Mouse (Mus musculus): ENCODE data around the gene Prok1. TPM values are rescaled to one million over a fixed set of nuclear protein-coding genes. Genes with fewer than 3 reads are reported as not detected.

Prok1 gene
- polyA plus RNA-seq, 2 experiments: 0.03 TPM; not detected in 1

DNA sequence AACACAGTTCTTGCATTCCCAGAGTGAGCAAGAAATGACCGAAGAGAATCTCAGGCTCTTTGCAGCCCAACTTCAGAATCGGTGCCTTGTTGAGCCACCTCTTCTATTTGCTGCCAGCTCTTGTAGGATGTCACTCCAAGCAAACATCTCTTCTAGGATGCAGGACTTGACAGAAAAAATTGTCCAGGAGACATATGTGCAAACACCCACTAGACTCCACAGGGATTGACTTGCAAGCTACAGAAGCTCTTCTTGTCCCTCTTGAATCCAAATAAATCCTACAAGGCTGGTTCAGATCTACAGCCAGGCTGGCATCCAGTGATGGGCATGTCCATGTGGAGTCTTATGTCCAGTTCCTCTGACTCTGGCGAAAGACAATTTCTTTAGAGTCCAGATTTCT is 35.1 kb downstream of the Prok1 start:
- H3K4me2 ChIP-seq (ENCODE audit: low read depth): no peak overlapping the region
- 52% methylated on average over 3 of the region's 3 CpGs for WGBS (ENCODE audit: insufficient replicate concordance)
- ATAC-seq (ENCODE audit: insufficient read depth) (no peak), DNase-seq (ENCODE audit: low read depth in 3 of 3, low spot score in 3 of 3) (no peak)
- no peaks in the 10 kb centered on the region for H3K4me1 ChIP-seq (replicated peaks; ENCODE audit: control insufficient read depth in 2 of 2, insufficient read depth in 2 of 2, low read length in 1 of 2)
- no peaks in the 10 kb centered on the region for H3K9me3 ChIP-seq (ENCODE audit: control insufficient read depth, low read length)
- no peak overlapping the region for H3K4me3 ChIP-seq (ENCODE audit: insufficient read depth in 1 of 2, low read depth in 2 of 2, low read length in 2 of 2)
- no peak overlapping the region for H3K9ac ChIP-seq (replicated peaks)
- H3K27ac ChIP-seq: no peak overlapping the region
- TF ChIP-seq CTCF (IDR thresholded peaks at IDR 0.05; ENCODE audit: low read depth) (no peak), EP300 (IDR thresholded peaks at IDR 0.05; ENCODE audit: low read depth) (no peak)
- no peaks in the 10 kb centered on the region for H3K36me3 ChIP-seq (replicated peaks; ENCODE audit: control insufficient read depth, insufficient read depth, low read depth)
- no peaks in the 10 kb centered on the region for H3K27me3 ChIP-seq (ENCODE audit: control insufficient read depth, insufficient read depth, low read length)

DNA sequence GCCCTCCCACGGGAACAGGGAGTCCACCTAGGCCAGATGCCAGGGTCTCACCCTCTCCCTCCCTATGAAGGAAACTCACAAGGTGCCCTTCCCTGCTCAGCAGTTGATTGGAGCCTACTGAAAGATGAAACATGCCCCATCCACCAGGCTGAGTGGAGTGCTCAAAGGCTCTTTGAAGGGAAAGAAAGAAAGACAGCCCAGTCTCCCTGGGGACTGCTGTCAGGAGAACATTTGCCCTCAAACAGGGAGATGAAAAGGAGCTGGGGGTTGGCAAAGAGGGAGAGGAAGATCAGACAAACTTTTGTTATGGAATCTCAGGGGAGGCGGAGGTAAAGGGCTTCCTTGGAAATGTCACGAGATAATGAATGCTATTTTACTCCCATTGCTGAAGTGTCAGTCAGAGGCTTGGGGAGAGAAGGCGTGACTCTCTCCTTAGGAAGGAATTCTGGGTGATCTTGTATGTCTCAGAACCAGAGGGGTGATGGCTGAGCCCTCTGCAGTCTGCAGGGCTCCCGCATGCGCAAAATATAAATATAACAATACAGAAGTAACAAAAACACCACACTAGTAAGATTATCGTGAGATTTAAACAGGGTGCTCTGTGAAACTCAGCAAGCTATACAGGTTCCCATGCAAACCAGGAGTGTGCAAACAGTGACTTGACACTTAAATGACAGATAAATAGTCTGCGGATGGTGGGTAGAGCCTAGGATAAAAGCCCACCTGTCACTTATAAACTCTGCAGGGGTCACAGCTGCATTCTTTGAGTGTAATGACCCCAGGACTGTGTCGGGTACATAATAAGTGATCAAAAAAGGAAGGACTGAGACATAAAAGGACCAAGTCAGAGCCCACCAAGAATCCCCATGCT is 38.0 kb downstream of the Prok1 start:
- Histone ChIP-seq H3K4me1 (replicated peaks; ENCODE audit: control insufficient read depth in 2 of 2, insufficient read depth in 2 of 2, low read length in 1 of 2) (no peaks in the 10 kb centered on the region), H3K9ac (replicated peaks) (no peak overlapping the region), H3K27me3 (ENCODE audit: control insufficient read depth, insufficient read depth, low read length) (no peaks in the 10 kb centered on the region), H3K4me2 (ENCODE audit: low read depth) (no peak overlapping the region), H3K36me3 (replicated peaks; ENCODE audit: control insufficient read depth, insufficient read depth, low read depth) (no peaks in the 10 kb centered on the region), H3K4me3 (ENCODE audit: insufficient read depth in 1 of 2, low read depth in 2 of 2, low read length in 2 of 2) (no peak overlapping the region), H3K27ac (no peak overlapping the region), H3K9me3 (ENCODE audit: control insufficient read depth, low read length) (no peaks in the 10 kb centered on the region)
- DNase-seq (ENCODE audit: low read depth in 3 of 3, low spot score in 3 of 3): no peak
- no peak for ATAC-seq (ENCODE audit: insufficient read depth)
- 44% methylated on average over 9 of the region's 9 CpGs for WGBS (ENCODE audit: insufficient replicate concordance)
- TF ChIP-seq CTCF (IDR thresholded peaks at IDR 0.05; ENCODE audit: low read depth) (no peak), EP300 (IDR thresholded peaks at IDR 0.05; ENCODE audit: low read depth) (no peak)

DNA sequence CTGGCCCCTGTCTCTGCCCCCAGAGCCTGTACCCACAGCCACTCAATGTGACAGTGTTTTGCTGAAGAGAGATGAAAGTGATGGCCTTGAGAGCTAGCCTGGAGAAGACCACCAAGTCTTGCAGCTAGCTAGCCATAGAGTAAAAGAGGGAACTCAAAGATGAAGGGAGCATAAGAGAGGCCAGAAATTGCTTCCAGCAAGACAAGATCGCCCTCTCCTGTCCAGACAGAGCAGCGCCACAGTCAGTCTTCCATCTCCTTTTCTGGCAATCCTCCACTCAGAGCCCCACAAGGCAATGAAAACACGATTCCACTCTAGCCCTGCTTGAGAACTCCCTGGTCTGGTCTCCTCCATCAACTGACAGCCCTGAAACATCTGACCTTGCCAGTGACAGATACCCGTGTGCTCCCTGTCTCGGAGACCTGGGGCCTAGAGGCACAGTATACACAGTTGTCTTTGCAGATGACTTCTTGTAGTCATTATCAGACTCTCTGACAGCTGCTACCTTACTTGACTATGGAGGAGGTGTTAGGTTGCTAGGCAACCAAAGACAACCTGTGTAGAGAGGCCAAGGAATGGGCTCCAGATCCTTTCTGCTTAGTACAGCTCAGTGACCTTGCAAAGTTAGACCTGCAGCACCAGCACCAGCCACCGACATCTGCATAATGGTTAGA is 51.1 kb downstream of the Prok1 start:
- H3K9ac ChIP-seq (replicated peaks): no peak overlapping the region
- no peak overlapping the region for H3K4me2 ChIP-seq (ENCODE audit: low read depth)
- H3K4me1 ChIP-seq (replicated peaks; ENCODE audit: control insufficient read depth in 2 of 2, insufficient read depth in 2 of 2, low read length in 1 of 2): no peaks in the 10 kb centered on the region
- no peak for ATAC-seq (ENCODE audit: insufficient read depth)
- no peak overlapping the region for H3K4me3 ChIP-seq (ENCODE audit: insufficient read depth in 1 of 2, low read depth in 2 of 2, low read length in 2 of 2)
- no peaks in the 10 kb centered on the region for H3K36me3 ChIP-seq (replicated peaks; ENCODE audit: control insufficient read depth, insufficient read depth, low read depth)
- TF ChIP-seq CTCF (IDR thresholded peaks at IDR 0.05; ENCODE audit: low read depth) (peak; percentile 46), EP300 (IDR thresholded peaks at IDR 0.05; ENCODE audit: low read depth) (no peak)
- H3K9me3 ChIP-seq (ENCODE audit: control insufficient read depth, low read length): no peaks in the 10 kb centered on the region
- DNase-seq (ENCODE audit: low read depth in 3 of 3, low spot score in 3 of 3): no peak
- WGBS (ENCODE audit: insufficient replicate concordance): 33% methylated on average over 6 of the region's 6 CpGs
- H3K27ac ChIP-seq: no peak overlapping the region
- no peaks in the 10 kb centered on the region for H3K27me3 ChIP-seq (ENCODE audit: control insufficient read depth, insufficient read depth, low read length)

DNA sequence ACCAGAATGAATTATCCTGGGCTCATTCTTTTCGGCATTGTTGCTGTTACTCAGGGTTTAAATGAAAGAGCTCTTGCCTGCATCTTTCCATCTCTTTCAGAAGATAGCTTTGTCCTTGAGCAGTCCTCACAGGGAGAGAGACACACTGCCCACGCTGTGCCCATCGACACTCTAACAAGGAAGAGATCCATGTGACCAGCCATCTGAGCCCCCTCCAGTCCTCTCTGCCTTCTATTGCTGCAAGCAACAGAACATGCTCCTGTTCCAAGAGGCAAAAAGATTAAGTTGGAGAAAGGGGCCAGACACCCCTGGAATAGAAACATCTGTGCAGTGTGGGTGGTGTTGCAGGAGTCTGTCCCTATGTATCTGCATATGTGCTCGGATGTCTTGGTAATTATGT is 52.5 kb downstream of the Prok1 start:
- H3K9me3 ChIP-seq (ENCODE audit: control insufficient read depth, low read length): no peaks in the 10 kb centered on the region
- no peaks in the 10 kb centered on the region for H3K4me1 ChIP-seq (replicated peaks; ENCODE audit: control insufficient read depth in 2 of 2, insufficient read depth in 2 of 2, low read length in 1 of 2)
- H3K4me3 ChIP-seq (ENCODE audit: insufficient read depth in 1 of 2, low read depth in 2 of 2, low read length in 2 of 2): no peak overlapping the region
- no peak overlapping the region for H3K4me2 ChIP-seq (ENCODE audit: low read depth)
- H3K27me3 ChIP-seq (ENCODE audit: control insufficient read depth, insufficient read depth, low read length): no peaks in the 10 kb centered on the region
- H3K27ac ChIP-seq: no peak overlapping the region
- H3K9ac ChIP-seq (replicated peaks): no peak overlapping the region
- DNase-seq (ENCODE audit: low read depth in 3 of 3, low spot score in 3 of 3) (no peak), ATAC-seq (ENCODE audit: insufficient read depth) (no peak)
- WGBS (ENCODE audit: insufficient replicate concordance): 56% methylated on average over 4 of the region's 4 CpGs
- TF ChIP-seq EP300 (IDR thresholded peaks at IDR 0.05; ENCODE audit: low read depth) (no peak), CTCF (IDR thresholded peaks at IDR 0.05; ENCODE audit: low read depth) (no peak)
- H3K36me3 ChIP-seq (replicated peaks; ENCODE audit: control insufficient read depth, insufficient read depth, low read depth): no peaks in the 10 kb centered on the region

DNA sequence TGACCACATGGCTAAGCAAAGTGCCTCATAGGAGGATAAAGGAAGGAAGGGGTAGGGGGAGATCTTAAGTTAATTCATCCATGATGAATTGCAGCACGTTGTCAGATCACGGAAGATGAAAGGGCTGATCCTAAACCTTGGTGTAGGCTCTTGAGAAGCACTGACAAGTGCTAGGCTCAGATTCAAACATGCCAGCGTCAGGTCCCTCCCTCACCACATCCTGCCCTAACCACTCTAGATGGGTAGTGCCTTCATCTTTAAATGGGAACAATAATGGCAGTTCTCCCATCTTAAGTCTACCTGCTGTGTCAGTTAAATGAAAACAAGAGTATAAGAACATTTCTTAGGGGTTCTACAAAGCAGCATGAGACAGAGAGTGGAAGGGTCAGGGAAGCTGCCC is 53.9 kb downstream of the Prok1 start:
- no peak for ATAC-seq (ENCODE audit: insufficient read depth)
- Histone ChIP-seq H3K4me2 (ENCODE audit: low read depth) (no peak overlapping the region), H3K27ac (no peak overlapping the region), H3K4me1 (replicated peaks; ENCODE audit: control insufficient read depth in 2 of 2, insufficient read depth in 2 of 2, low read length in 1 of 2) (no peaks in the 10 kb centered on the region), H3K27me3 (ENCODE audit: control insufficient read depth, insufficient read depth, low read length) (no peaks in the 10 kb centered on the region), H3K9me3 (ENCODE audit: control insufficient read depth, low read length) (no peaks in the 10 kb centered on the region), H3K4me3 (ENCODE audit: insufficient read depth in 1 of 2, low read depth in 2 of 2, low read length in 2 of 2) (no peak overlapping the region), H3K36me3 (replicated peaks; ENCODE audit: control insufficient read depth, insufficient read depth, low read depth) (no peaks in the 10 kb centered on the region), H3K9ac (replicated peaks) (no peak overlapping the region)
- no peak for TF ChIP-seq EP300 (IDR thresholded peaks at IDR 0.05; ENCODE audit: low read depth)
- no peak for TF ChIP-seq CTCF (IDR thresholded peaks at IDR 0.05; ENCODE audit: low read depth)
- WGBS (ENCODE audit: insufficient replicate concordance): 47% methylated on average over 3 of the region's 3 CpGs
- DNase-seq (ENCODE audit: low read depth in 3 of 3, low spot score in 3 of 3): no peak

Measured in liver, embryonic 14.5 days (tissue).